Mouse (Mus musculus) neutrophil, adult 5-6 weeks (primary cell): ENCODE data around the gene Mcm9. TPM values are rescaled to one million over a fixed set of nuclear protein-coding genes. Genes with fewer than 3 reads are reported as not detected.
A peak's percentile ranks its signal among the peaks of the same experiment; 100 is the strongest.
"Not testable (repeated sequence)": the region's sequence is repeated elsewhere in the genome, so short reads cannot be mapped to it uniquely, and the experiment has no call there.

Experiments used
- ATAC-seq: fragments of 151-379, 151-347 bp; 2 replicates; pipeline ENCODE4 v1.8.0; 2017; ENCODE audit warnings: mild to moderate bottlenecking, moderate TSS enrichment; ENCODE audit not compliant: insufficient number of reproducible peaks, poor library complexity, low FRiP score, severe bottlenecking; ENCODE audit errors: extremely low read depth
- total RNA-seq: library from RNA; stranded (forward); fragments of 200-1000 nt; gene quantifications from 2 replicates; pipeline ENCODE4 v1.2.3, GENCODE M21; 2017

Mcm9 gene
- total RNA-seq = 22.5 and 29.1 TPM in 2 replicates

GRCm38 (mm10) chr10:53630339-53630738 is at the start of gene Mcm9:
Mcm9 (minus strand) TSS chr10:53630439.
- not testable (repeated sequence) for ATAC-seq

GRCm38 (mm10) chr10:53661788-53662187 is 31.5 kb upstream of the Mcm9 start:
- ATAC-seq = no peak

GRCm38 (mm10) chr10:53654239-53654638 is 24.0 kb upstream of the Mcm9 start:
- ATAC-seq = not testable (repeated sequence)

GRCm38 (mm10) chr10:53650683-53651082 is 20.4 kb upstream of the Mcm9 start:
- no peak for ATAC-seq

- no peak for ATAC-seq
These were observed 11.3 kb upstream of the Mcm9 start for GRCm38 (mm10) chr10:53641507-53641906.

- ATAC-seq = no peak
These were observed 5.2 kb upstream of the Mcm9 start for GRCm38 (mm10) chr10:53635246-53635971.

- no peak for ATAC-seq
These were observed 3.9 kb upstream of the Mcm9 start for GRCm38 (mm10) chr10:53634160-53634559.

- ATAC-seq = peak; percentile 95
These were observed 355 bp downstream of the Mcm9 start for GRCm38 (mm10) chr10:53629918-53630250.

- ATAC-seq = peak; percentile 69
These were observed 857 bp downstream of the Mcm9 start for GRCm38 (mm10) chr10:53629247-53629917.

- ATAC-seq = no peak
These were observed 14.2 kb downstream of the Mcm9 start for GRCm38 (mm10) chr10:53615850-53616616.

GRCm38 (mm10) chr10:53613955-53614354 is 16.3 kb downstream of the Mcm9 start:
- ATAC-seq = no peak

- no peak for ATAC-seq
These were observed 18.1 kb downstream of the Mcm9 start for GRCm38 (mm10) chr10:53612172-53612571.

GRCm38 (mm10) chr10:53608274-53608673 is 22.0 kb downstream of the Mcm9 start:
- ATAC-seq = no peak

- ATAC-seq = no peak
These were observed 24.9 kb downstream of the Mcm9 start for GRCm38 (mm10) chr10:53605328-53605727.

GRCm38 (mm10) chr10:53598821-53599220 is 31.4 kb downstream of the Mcm9 start:
- 0 out of 2 replicates have a peak, but pooled peaks have one; percentile 8 for ATAC-seq

- ATAC-seq = no peak
These were observed 32.9 kb downstream of the Mcm9 start for GRCm38 (mm10) chr10:53597121-53597881.

GRCm38 (mm10) chr10:53596677-53597120 is 33.5 kb downstream of the Mcm9 start, which contains the start of gene Asf1a:
Asf1a (plus strand) TSS chr10:53596757.
- ATAC-seq = peak; percentile 93

GRCm38 (mm10) chr10:53595744-53596676 is 34.2 kb downstream of the Mcm9 start:
- ATAC-seq = no peak; the same call in 1 of the 2 replicates
